Mouse (Mus musculus) pancreas, adult 10 weeks (tissue): Measurements from ENCODE around the gene Pdc. TPM values are rescaled to one million over a fixed set of nuclear protein-coding genes. Genes with fewer than 3 reads are reported as not detected.

Experiments
- polyA plus RNA-seq: library from polyadenylated mRNA; stranded (reverse); fragments of 350-450 nt; fragmentation: Illumina TruSeq; extraction: RNeasy Lipid Tissue Mini Kit (QIAGEN cat#74804); gene quantifications from one replicate; pipeline ENCODE4 v1.2.3, GENCODE M21; 2015; ENCODE audit warnings: low read depth, low replicate concordance; ENCODE audit not compliant: insufficient read depth

Gene Pdc
- not detected for polyA plus RNA-seq

DNA sequence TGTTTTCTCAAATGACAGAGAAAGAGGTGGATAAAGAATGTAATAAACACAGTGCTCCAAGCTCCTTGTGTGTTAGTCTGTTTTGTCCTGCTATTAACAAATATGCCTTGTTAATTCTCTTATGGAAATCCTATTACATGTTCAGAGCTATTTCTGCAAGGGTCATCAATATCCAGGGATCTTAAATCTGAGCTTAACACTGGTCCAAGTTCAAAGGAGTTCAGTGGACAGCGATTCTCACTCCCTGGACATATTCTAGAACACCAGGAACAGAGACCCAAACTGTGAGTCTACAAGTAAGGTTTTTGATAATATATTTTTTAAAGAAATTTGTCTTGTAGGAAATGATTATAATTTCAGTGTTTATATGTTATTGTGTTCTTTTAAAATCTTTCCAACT, at the start of gene Pdc:
TSS of gene Pdc (plus strand) at position 213 of the 400 bp plus-strand sequence.

Other genes starting within 250 kb of the Pdc start
- 0.46 TPM for gene Ptgs2, start 219.4 kb upstream of the Pdc start, polyA plus RNA-seq
- gene Tpr, start 73.4 kb downstream of the Pdc start, polyA plus RNA-seq: 42.6 TPM
- 13.6 TPM for gene Odr4, start 73.7 kb downstream of the Pdc start, polyA plus RNA-seq
- gene Prg4, start 146.7 kb downstream of the Pdc start, polyA plus RNA-seq: 1.9 TPM